Mouse (Mus musculus): ENCODE results near the gene Gm17581.

DNA sequence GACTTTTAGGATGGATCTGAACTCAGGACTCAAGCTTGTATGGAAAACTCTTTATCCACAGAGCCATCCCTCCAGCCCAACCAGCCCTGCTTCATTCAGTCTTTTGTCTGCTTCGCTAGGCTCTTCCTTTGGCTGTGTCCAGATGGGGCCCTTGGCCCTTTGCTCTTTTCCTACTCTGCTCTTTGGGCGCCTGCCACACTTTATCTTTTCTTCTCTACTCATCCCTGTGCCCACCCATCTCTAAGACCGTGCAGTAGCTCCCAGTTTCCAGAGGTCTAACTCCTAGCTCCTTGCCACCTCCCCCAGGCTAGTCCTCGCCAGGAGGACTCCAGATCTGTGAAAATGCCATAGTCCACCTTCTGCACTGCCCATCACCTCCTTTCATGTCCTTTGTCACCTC is 38.0 kb upstream of the Gm17581 start:
- TF ChIP-seq POLR2A (IDR thresholded peaks at IDR 0.05; ENCODE audit: low read depth, low read length) (no peak), CTCF (IDR thresholded peaks at IDR 0.05; ENCODE audit: borderline replicate concordance, insufficient read depth, low read length) (no peak)
